Mouse (Mus musculus) hindbrain, postnatal 0 days (tissue): ENCODE measurements around the gene Polr2i. TPM values are rescaled to one million over a fixed set of nuclear protein-coding genes. Genes with fewer than 3 reads are reported as not detected.
A peak's percentile ranks its signal among the peaks of the same experiment; 100 is the strongest.
"Not testable (repeated sequence)": the region's sequence is repeated elsewhere in the genome, so short reads cannot be mapped to it uniquely, and the experiment has no call there.

Source experiments
- ATAC-seq: fragments of 200-750 bp; cut with Nextera tagmentation; 2 replicates; pipeline ENCODE4 v1.8.0; 2017; ENCODE audit warnings: mild to moderate bottlenecking, moderate TSS enrichment, moderate library complexity
- DNase-seq: peaks from one replicate; pipeline ENCODE4 v3.0.0-alpha.2; 2015; ENCODE audit warnings: low spot score
- H3K27ac ChIP-seq: fragments of 300-500 bp; sonication (generic); 2 replicates; pipeline ENCODE4 v1.5.1; 2014; ENCODE audit warnings: mild to moderate bottlenecking
- H3K27me3 ChIP-seq: fragments of 300-500 bp; sonication (generic); 2 replicates; pipeline ENCODE4 v1.6.1; 2014; ENCODE audit warnings: low read length, mixed read lengths; ENCODE audit not compliant: insufficient read depth
- H3K36me3 ChIP-seq: fragments of 300-500 bp; sonication (generic); 2 replicates; pipeline ENCODE4 v1.6.1; 2014; ENCODE audit warnings: low read length, mixed read lengths; ENCODE audit not compliant: insufficient read depth
- H3K4me1 ChIP-seq: fragments of 300-500 bp; sonication (generic); 2 replicates; pipeline ENCODE4 v1.6.1; 2014; ENCODE audit warnings: antibody characterized with exemption, low read length, mixed read lengths; ENCODE audit not compliant: insufficient read depth
- H3K4me2 ChIP-seq: fragments of 300-500 bp; sonication (generic); 2 replicates; pipeline ENCODE4 v1.6.1; 2014; ENCODE audit warnings: low read depth, mild to moderate bottlenecking, low read length, moderate library complexity, mixed read lengths
- H3K4me3 ChIP-seq: fragments of 300-500 bp; sonication (generic); 2 replicates; pipeline ENCODE4 v1.5.1; 2014; ENCODE audit warnings: low read length
- H3K9ac ChIP-seq: fragments of 300-500 bp; sonication (generic); replicated peaks from 2 replicates; pipeline ENCODE4 v1.6.1; 2014; ENCODE audit warnings: mild to moderate bottlenecking, low read length, moderate library complexity, mixed read lengths
- H3K9me3 ChIP-seq: fragments of 300-500 bp; sonication (generic); 2 replicates; pipeline ENCODE4 v1.6.1; 2016; ENCODE audit warnings: low read length, mixed read lengths
- CTCF ChIP-seq: IDR thresholded peaks from 2 replicates; pipeline ENCODE4 v1.5.1; 2016; ENCODE audit warnings: antibody characterized with exemption, control low read depth, low read depth
- WGBS: fragments of 180-500 bp; shearing (Covaris S2); extraction: QIAGEN DNeasy Blood & Tissue Kit; methylation state at CpG from one replicate; pipeline ENCODE4 v1.1.7; 2014; 5-methylcytosine and 5-hydroxymethylcytosine counted together
- polyA plus RNA-seq: library from polyadenylated mRNA; unstranded; fragments of >200 nt; fragmentation: Nextera tagmentation; extraction: Ambion mirVana; gene quantifications from 2 replicates; pipeline ENCODE4 v1.2.1, GENCODE M21; 2015
- total RNA-seq: library from RNA; depleted of rRNA; stranded (reverse); fragments of >200 nt; gene quantifications from 2 replicates; pipeline ENCODE4 v1.2.3, GENCODE M21; 2014

The Polr2i gene
- total and polyA plus RNA-seq, 2 experiments from 2014 or later, result 65.9 to 189 TPM

DNA sequence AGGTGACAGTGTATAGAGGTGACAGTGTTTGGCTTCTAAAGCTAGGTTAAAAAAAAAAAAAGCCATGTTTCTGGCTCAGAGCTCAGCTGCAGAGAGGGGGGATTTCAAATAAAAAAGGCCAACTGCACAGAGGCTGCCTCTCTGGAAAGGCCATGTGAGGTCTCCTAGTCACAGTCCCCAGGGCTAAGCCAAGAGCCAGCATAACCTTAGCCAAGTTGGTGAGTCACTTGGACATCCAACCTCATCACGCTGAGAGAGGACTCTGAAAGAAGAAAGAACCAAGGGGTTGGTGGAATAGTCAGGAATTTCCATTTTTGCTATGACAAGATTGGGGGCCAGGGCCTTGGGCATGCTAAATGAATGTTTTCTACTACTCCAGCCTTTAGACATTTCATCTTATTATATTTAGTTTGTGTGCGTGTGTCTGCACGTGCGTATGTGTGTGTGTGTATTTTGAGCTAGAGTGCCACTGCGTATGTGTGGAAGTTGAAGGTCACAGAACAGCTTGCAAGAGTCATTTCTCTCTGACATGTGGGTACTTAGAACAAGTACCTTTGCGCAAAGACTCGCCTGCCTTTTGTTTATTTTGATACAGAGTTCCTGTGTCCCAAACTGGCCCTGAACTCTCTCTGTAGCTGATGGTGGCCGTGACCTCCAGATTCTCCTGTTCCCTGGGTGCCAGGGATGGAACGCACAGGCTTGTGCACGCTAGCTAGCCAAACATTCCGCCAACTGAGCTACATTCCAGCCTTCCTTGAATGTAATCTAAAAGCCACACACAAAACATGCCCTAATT is 28.7 kb upstream of the Polr2i start:
- no peak for ATAC-seq
- no peak for TF ChIP-seq CTCF

GRCm38 (mm10) chr7:30204380-30204779 is 27.4 kb upstream of the Polr2i start:
- 13% methylated on average over 8 of the region's 8 CpGs for WGBS
- no peak overlapping the region for H3K4me3 ChIP-seq
- no peaks in the 10 kb centered on the region for H3K9me3 ChIP-seq
- no peaks in the 10 kb centered on the region for H3K4me1 ChIP-seq
- no peak for DNase-seq
- no peak for ATAC-seq
- TF ChIP-seq CTCF, result no peak
- H3K27ac ChIP-seq, result no peak overlapping the region
- H3K36me3 ChIP-seq, result no peaks in the 10 kb centered on the region
- H3K27me3 ChIP-seq, result no peaks in the 10 kb centered on the region
- H3K9ac ChIP-seq, result no peak overlapping the region
- H3K4me2 ChIP-seq, result no peak overlapping the region

More for the DNA sequence above, 28.7 kb upstream of the Polr2i start:
- no peaks in the 10 kb centered on the region for H3K36me3 ChIP-seq
- DNase-seq, result no peak
- no peaks in the 10 kb centered on the region for H3K4me1 ChIP-seq
- H3K4me2 ChIP-seq, result no peak overlapping the region
- WGBS, result 81% methylated on average over 11 of the region's 11 CpGs
- no peak overlapping the region for H3K9ac ChIP-seq
- no peak overlapping the region for H3K27ac ChIP-seq
- H3K4me3 ChIP-seq, result no peak overlapping the region
- no peaks in the 10 kb centered on the region for H3K27me3 ChIP-seq
- H3K9me3 ChIP-seq, result no peaks in the 10 kb centered on the region

- peak; percentile 86 for TF ChIP-seq CTCF
- no peak overlapping the region for H3K27ac ChIP-seq
- WGBS, result 5% methylated on average over 2 of the region's 2 CpGs
- H3K4me1 ChIP-seq, result no peaks in the 10 kb centered on the region
- no peak overlapping the region for H3K9ac ChIP-seq
- H3K27me3 ChIP-seq, result no peaks in the 10 kb centered on the region
- H3K4me3 ChIP-seq, result no peak overlapping the region
- H3K36me3 ChIP-seq, result no peaks in the 10 kb centered on the region
- no peaks in the 10 kb centered on the region for H3K9me3 ChIP-seq
- no peak overlapping the region for H3K4me2 ChIP-seq
- DNase-seq, result peak; percentile 78
- no peak for ATAC-seq
These were observed 26.4 kb upstream of the Polr2i start for GRCm38 (mm10) chr7:30205383-30205782.

GRCm38 (mm10) chr7:30206364-30206763 is 25.4 kb upstream of the Polr2i start:
- H3K9ac ChIP-seq, H3K4me2 ChIP-seq, H3K27ac ChIP-seq, ATAC-seq, H3K36me3 ChIP-seq, H3K4me1 ChIP-seq, H3K9me3 ChIP-seq, H3K27me3 ChIP-seq, DNase-seq, H3K4me3 ChIP-seq: not testable (repeated sequence)
- WGBS, result 51% methylated on average over 5 of the region's 5 CpGs

GRCm38 (mm10) chr7:30211025-30211424 is 20.7 kb upstream of the Polr2i start:
- no peak overlapping the region for H3K9ac ChIP-seq
- WGBS, result 21% methylated on average over 4 of the region's 4 CpGs
- H3K9me3 ChIP-seq, result no peaks in the 10 kb centered on the region
- DNase-seq (no peak), ATAC-seq (no peak)
- no peaks in the 10 kb centered on the region for H3K4me1 ChIP-seq
- no peak overlapping the region for H3K27ac ChIP-seq
- no peak overlapping the region for H3K4me2 ChIP-seq
- H3K36me3 ChIP-seq, result no peaks in the 10 kb centered on the region
- no peaks in the 10 kb centered on the region for H3K27me3 ChIP-seq
- H3K4me3 ChIP-seq, result no peak overlapping the region
- TF ChIP-seq CTCF, result no peak

GRCm38 (mm10) chr7:30213881-30214280 is 17.9 kb upstream of the Polr2i start:
- no peak overlapping the region for H3K4me3 ChIP-seq
- no peak for TF ChIP-seq CTCF
- 92% methylated on average over 3 of the region's 3 CpGs for WGBS
- H3K4me2 ChIP-seq, result no peak overlapping the region
- no peaks in the 10 kb centered on the region for H3K4me1 ChIP-seq
- H3K27me3 ChIP-seq, result no peaks in the 10 kb centered on the region
- H3K36me3 ChIP-seq, result no peaks in the 10 kb centered on the region
- H3K9me3 ChIP-seq, result no peaks in the 10 kb centered on the region
- H3K9ac ChIP-seq, result no peak overlapping the region
- no peak for DNase-seq
- no peak for ATAC-seq
- no peak overlapping the region for H3K27ac ChIP-seq

GRCm38 (mm10) chr7:30215875-30216274 is 15.9 kb upstream of the Polr2i start:
- TF ChIP-seq CTCF, result no peak
- WGBS, result 49% methylated on average over 3 of the region's 3 CpGs
- Histone ChIP-seq H3K9me3 (no peaks in the 10 kb centered on the region), H3K27ac (no peak overlapping the region), H3K4me3 (no peak overlapping the region), H3K27me3 (no peaks in the 10 kb centered on the region), H3K9ac (no peak overlapping the region), H3K4me1 (no peaks in the 10 kb centered on the region), H3K4me2 (no peak overlapping the region), H3K36me3 (no peaks in the 10 kb centered on the region)
- ATAC-seq (no peak), DNase-seq (no peak)
